ENCODE assay signal across 8 mouse cellular contexts in the genomic region with DNA sequence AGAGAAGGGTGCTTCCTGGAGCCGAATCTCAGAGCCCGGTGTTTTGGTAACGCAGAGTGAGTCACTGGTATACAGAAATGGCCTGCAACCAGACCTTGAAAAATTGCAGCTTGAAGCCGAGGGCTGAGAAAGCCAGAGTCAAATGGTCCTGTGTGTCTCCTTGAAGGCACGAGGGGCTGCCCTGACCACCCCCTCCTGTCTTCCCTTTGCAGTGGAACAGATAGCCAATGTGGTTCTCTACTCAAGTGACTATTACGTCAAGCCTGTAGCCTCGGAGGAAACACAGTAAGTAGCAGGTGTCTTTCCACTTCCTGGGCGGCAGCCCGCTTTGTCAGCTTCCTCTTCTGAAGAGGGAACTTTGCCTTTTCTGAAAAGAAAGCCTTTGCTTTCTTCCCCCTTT. TPM values are rescaled to one million over a fixed set of nuclear protein-coding genes. Genes with fewer than 3 reads are reported as not detected.
A peak's percentile ranks its signal among the peaks of the same experiment; 100 is the strongest.
DNase-seq lines count a peak whose midpoint lies in the region; ATAC-seq and TF ChIP-seq lines count a peak whose summit lies in the region.

No protein-coding gene starts in this region.

- no peaks in the 10 kb centered on the region for H3K9me3 ChIP-seq in intestine, embryonic 15.5 days
- H3K9me3 ChIP-seq in forebrain, embryonic 16.5 days (ENCODE audit: control insufficient read depth, low read length), result no peaks in the 10 kb centered on the region

- H3K4me1 ChIP-seq in intestine, embryonic 15.5 days (replicated peaks), result 0 out of 2 replicates have a peak, but pooled peaks cover 6% of the 10 kb centered on the region
- no peaks in the 10 kb centered on the region for H3K4me1 ChIP-seq in forebrain, embryonic 16.5 days (replicated peaks; ENCODE audit: control insufficient read depth, insufficient read depth, low read length)

- no peak for TF ChIP-seq CTCF in brain, embryonic 14.5 days (IDR thresholded peaks at IDR 0.05; ENCODE audit: borderline replicate concordance, extremely low read depth, insufficient read depth, insufficient read length)

- no peaks in the 10 kb centered on the region for H3K27me3 ChIP-seq in intestine, embryonic 15.5 days (replicated peaks)
- no peaks in the 10 kb centered on the region for H3K27me3 ChIP-seq in forebrain, embryonic 16.5 days (replicated peaks; ENCODE audit: control insufficient read depth, insufficient read depth, low read length)

- 43% methylated on average over 9 of the region's 9 CpGs for WGBS in intestine, embryonic 15.5 days
- WGBS in forebrain, embryonic 16.5 days, result 82% methylated on average over 9 of the region's 9 CpGs

- no peak overlapping the region for H3K4me2 ChIP-seq in intestine, embryonic 15.5 days (replicated peaks)
- H3K4me2 ChIP-seq in forebrain, embryonic 16.5 days (ENCODE audit: low read length), result no peak overlapping the region

- no peak overlapping the region for H3K27ac ChIP-seq in intestine, embryonic 15.5 days
- H3K27ac ChIP-seq in forebrain, embryonic 16.5 days (ENCODE audit: low read length), result no peak overlapping the region

- no peak for TF ChIP-seq POLR2A in brain, embryonic 14.5 days (IDR thresholded peaks at IDR 0.05; ENCODE audit: borderline replicate concordance, extremely low read depth, insufficient read depth, insufficient read length, poor library complexity, severe bottlenecking)

- ATAC-seq in intestine, embryonic 15.5 days, result no peak
- no peak for ATAC-seq in forebrain, embryonic 16.5 days

- no peak overlapping the region for H3K9ac ChIP-seq in intestine, embryonic 15.5 days
- no peak overlapping the region for H3K9ac ChIP-seq in forebrain, embryonic 16.5 days (replicated peaks; ENCODE audit: low read depth, low read length)

- DNase-seq in kidney, postnatal 10 days, result peak; percentile 21
- no peak for DNase-seq in kidney, adult 11 months
- peak; percentile 3 for DNase-seq in brain, embryonic 14.5 days (ENCODE audit: low read depth)
- DNase-seq in lung, postnatal 25 days (ENCODE audit: low spot score), result peak; percentile 76
- DNase-seq in thymus, postnatal 0 days (ENCODE audit: low spot score), result peak; percentile 90
- no peak for DNase-seq in right cerebral cortex, postnatal 14 days

- H3K4me3 ChIP-seq in intestine, embryonic 15.5 days (replicated peaks), result no peak overlapping the region
- H3K4me3 ChIP-seq in forebrain, embryonic 16.5 days (replicated peaks; ENCODE audit: low read length), result no peak overlapping the region

- no peaks in the 10 kb centered on the region for H3K36me3 ChIP-seq in intestine, embryonic 15.5 days
- H3K36me3 ChIP-seq in forebrain, embryonic 16.5 days (ENCODE audit: control insufficient read depth, insufficient read depth), result no peaks in the 10 kb centered on the region

RNA-seq across cellular contexts. Expression of gene Sag, which starts 24.7 kb away (rescaled TPM):
- polyA plus RNA-seq in brain, embryonic 14.5 days (2012; rRNA removed), result 0.83 and 0.90 TPM in 2 replicates
- 1.2 and 1.8 TPM in 2 replicates for polyA plus RNA-seq in thymus, postnatal 0 days (2015; fragmentation: Nextera tagmentation; extraction: Ambion mirVana)
- 0.78 and 0.88 TPM in 2 replicates for polyA plus RNA-seq in intestine, embryonic 15.5 days (2015; fragmentation: Nextera tagmentation; extraction: Ambion mirVana)
- polyA plus RNA-seq in forebrain, embryonic 16.5 days (2015; fragmentation: Nextera tagmentation; extraction: Ambion mirVana), result 1.4 and 1.9 TPM in 2 replicates

RNA-seq across cellular contexts. Expression of gene Dgkd, which starts 24.9 kb away (rescaled TPM):
- polyA plus RNA-seq in brain, embryonic 14.5 days (2012; rRNA removed), result 52.9 and 54.6 TPM in 2 replicates
- polyA plus RNA-seq in thymus, postnatal 0 days (2015; fragmentation: Nextera tagmentation; extraction: Ambion mirVana), result 73.7 and 80.7 TPM in 2 replicates
- 28.2 and 31.8 TPM in 2 replicates for polyA plus RNA-seq in intestine, embryonic 15.5 days (2015; fragmentation: Nextera tagmentation; extraction: Ambion mirVana)
- 57.7 TPM in 2 replicates for polyA plus RNA-seq in forebrain, embryonic 16.5 days (2015; fragmentation: Nextera tagmentation; extraction: Ambion mirVana)

Comparison
In these comparisons a context has a peak if more than half of its experiments do, and no peak if none do; other contexts are left out.
1. DNase-seq: peak in kidney, postnatal 10 days (single experiment), brain, embryonic 14.5 days (single experiment), lung, postnatal 25 days (single experiment) and thymus, postnatal 0 days (single experiment); none in kidney, adult 11 months (single experiment) and right cerebral cortex, postnatal 14 days (single experiment).